Mouse (Mus musculus) stomach, postnatal 0 days (tissue): ENCODE data around the gene Xrcc6.

Source experiments
- CTCF ChIP-seq: IDR thresholded peaks from 2 replicates; pipeline ENCODE4 v1.5.1; 2016; ENCODE audit warnings: antibody characterized with exemption, low read depth, mild to moderate bottlenecking, moderate library complexity
- EP300 ChIP-seq: optimal IDR thresholded peaks from 2 replicates; pipeline ENCODE3; 2016; ENCODE audit warnings: antibody characterized with exemption

- no peak for TF ChIP-seq CTCF
- no peak for TF ChIP-seq EP300
These were observed 22.6 kb upstream of the Xrcc6 start for GRCm38 (mm10) chr15:81964980-81965545.
